Mouse (Mus musculus) bone marrow, adult 2 months (tissue): ENCODE results near the gene Exoc8.

Experiments
- CTCF ChIP-seq: fragments of 200-500 bp; IDR thresholded peaks from 2 replicates; pipeline ENCODE4 v1.5.1; 2011; ENCODE audit warnings: low read length, control low read depth; ENCODE audit not compliant: control insufficient read depth, insufficient read depth
- POLR2A ChIP-seq: fragments of 200-500 bp; IDR thresholded peaks from 2 replicates; pipeline ENCODE4 v1.6.1; 2011; ENCODE audit warnings: low read depth, mild to moderate bottlenecking, control low read depth, low read length, borderline replicate concordance; ENCODE audit not compliant: control insufficient read depth

DNA sequence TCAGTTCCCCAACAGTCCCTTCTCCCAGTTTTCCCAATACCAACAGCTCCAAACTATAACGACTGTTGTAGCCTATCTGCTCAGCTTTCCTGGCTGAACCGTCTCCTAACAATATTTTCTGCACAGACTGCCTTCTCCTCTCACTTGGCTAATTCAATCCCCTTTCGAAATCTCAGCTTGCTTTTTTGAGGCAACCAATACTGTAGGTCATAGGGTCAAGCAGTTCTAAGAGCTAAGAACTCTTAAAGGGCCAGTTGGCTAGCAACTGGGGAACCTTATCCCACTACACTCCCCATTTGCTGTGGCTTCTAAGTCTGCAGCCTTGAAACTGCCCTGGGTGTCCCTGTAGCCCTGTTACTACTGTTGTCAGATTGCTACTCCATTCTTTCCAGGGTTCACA, 52.4 kb downstream of the Exoc8 start:
- TF ChIP-seq POLR2A, result no peak
- TF ChIP-seq CTCF, result no peak
